Mouse (Mus musculus): ENCODE measurements around the gene 1810043G02Rik. TPM values are rescaled to one million over a fixed set of nuclear protein-coding genes. Genes with fewer than 3 reads are reported as not detected.

1810043G02Rik gene
- polyA plus RNA-seq (2015; fragmentation: Nextera tagmentation; extraction: Ambion mirVana) = 14.8 and 17.2 TPM in 2 replicates

DNA sequence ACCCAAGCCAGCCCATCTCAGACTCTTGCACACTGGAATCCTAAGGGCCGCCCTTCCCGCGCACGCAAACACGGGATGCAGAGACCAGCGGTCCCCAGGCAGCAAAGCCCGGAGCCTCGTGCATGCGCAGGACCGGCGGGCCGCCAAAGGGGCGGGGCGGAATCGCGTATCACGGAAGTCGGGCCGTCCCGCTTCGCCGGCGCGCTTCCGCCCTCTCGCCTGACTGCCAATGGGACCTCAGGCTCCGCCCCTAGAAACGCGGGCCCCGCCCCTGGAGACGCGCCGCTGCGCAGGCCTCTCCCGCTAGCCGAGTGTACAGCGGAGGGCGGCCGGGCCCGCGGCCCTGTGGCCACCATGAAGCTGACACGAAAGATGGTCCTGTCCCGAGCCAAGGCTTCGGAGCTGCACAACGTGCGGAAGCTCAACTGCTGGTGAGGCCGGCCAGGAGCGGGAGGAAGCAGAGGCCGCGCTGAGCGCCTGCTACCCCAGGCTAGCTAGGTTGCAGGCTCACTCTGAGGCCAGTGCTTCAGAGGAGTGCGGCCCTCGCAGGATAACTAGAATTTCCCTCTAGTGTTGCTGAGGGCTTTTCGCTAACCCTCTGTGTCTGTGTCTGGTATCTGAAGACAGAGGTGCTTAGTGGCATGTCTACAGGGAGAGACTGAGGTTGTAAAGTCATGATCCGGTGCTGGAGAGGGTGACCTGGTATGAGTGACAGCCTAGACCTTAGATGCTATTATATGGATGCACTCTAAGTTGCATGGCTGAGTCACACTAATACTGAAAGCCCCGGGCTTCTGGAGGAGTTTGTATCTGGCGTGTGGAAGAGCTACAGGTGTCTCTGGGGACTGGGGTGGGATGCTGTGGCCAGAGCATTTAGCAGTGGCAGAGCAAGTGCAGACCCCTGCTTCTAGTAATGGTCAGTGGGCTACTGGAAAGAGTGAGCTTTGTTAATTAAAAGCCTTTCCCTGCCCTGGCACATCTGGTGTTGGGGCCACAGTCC is at the start of gene 1810043G02Rik:
Gene 1810043G02Rik, plus strand, starts transcription at position 174 of the 1,000 bp plus-strand sequence.

DNA sequence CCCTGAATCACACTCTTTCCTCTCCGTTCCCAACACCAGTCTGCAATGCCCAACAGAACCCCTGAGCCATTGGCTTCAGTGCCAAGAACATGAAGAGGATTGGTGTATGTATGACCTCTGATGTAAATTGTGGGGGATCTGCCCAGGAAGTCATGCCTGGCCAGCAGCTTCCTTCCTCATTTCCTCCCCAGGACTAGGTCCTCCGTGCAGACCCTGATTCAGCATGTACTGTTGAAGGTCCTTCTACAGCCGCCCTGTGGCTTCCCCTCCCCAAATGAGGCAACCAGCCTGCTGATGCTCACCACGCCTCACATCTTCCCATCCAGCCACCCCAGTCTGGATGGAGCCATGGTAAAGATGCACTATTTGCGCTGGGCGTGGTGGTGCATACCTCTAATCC is 7.8 kb upstream of the 1810043G02Rik start, which contains the start of gene Trpm2:
Gene Trpm2, minus strand, starts transcription at position 83 of the 400 bp plus-strand sequence.

DNA sequence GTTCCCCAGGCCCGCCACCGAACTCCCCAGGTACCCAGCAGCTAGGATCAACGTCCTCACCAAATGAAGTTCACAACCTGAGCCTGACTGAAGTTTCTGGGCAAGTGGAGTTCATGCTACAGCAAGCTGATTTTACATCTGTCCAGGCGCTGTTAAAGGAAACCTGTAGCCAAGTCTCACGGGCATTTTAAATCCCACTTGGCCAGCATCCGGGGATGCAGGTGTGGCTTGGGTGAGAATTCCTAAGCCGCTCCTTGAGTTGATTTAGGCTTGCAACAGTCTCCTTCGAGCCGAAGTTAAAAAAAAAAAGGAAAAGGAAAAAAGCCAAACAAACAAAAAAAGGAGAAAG is 31.6 kb downstream of the 1810043G02Rik start, which contains the start of gene Pfkl:
Gene Pfkl, minus strand, starts transcription at position 139 of the 349 bp plus-strand sequence.

Other genes starting within 250 kb of the 1810043G02Rik start
- not detected in 2 replicates for gene Gm18596, start 235.9 kb upstream of the 1810043G02Rik start, polyA plus RNA-seq (2015; fragmentation: Nextera tagmentation; extraction: Ambion mirVana)
- gene Gm9736, start 227.2 kb upstream of the 1810043G02Rik start, polyA plus RNA-seq (2015; fragmentation: Nextera tagmentation; extraction: Ambion mirVana) = not detected in 2 replicates
- not detected in 2 replicates for gene Gm3233, start 218.8 kb upstream of the 1810043G02Rik start, polyA plus RNA-seq (2015; fragmentation: Nextera tagmentation; extraction: Ambion mirVana)
- gene Gm3238, start 207.2 kb upstream of the 1810043G02Rik start, polyA plus RNA-seq (2015; fragmentation: Nextera tagmentation; extraction: Ambion mirVana) = not detected in 2 replicates
- not detected in 2 replicates for gene Gm7138, start 201.6 kb upstream of the 1810043G02Rik start, polyA plus RNA-seq (2015; fragmentation: Nextera tagmentation; extraction: Ambion mirVana)
- gene Gm3250, start 196.0 kb upstream of the 1810043G02Rik start, polyA plus RNA-seq (2015; fragmentation: Nextera tagmentation; extraction: Ambion mirVana) = not detected in 2 replicates
- not detected in 2 replicates for gene Gm7137, start 190.3 kb upstream of the 1810043G02Rik start, polyA plus RNA-seq (2015; fragmentation: Nextera tagmentation; extraction: Ambion mirVana)
- gene Gm9639, start 183.4 kb upstream of the 1810043G02Rik start, polyA plus RNA-seq (2015; fragmentation: Nextera tagmentation; extraction: Ambion mirVana) = not detected in 2 replicates
- gene Gm19668, start 179.4 kb upstream of the 1810043G02Rik start, polyA plus RNA-seq (2015; fragmentation: Nextera tagmentation; extraction: Ambion mirVana) = not detected in 2 replicates
- not detected in 2 replicates for gene Gm9507, start 166.7 kb upstream of the 1810043G02Rik start, polyA plus RNA-seq (2015; fragmentation: Nextera tagmentation; extraction: Ambion mirVana)
- not detected in 2 replicates for gene Gm2696, start 163.8 kb upstream of the 1810043G02Rik start, polyA plus RNA-seq (2015; fragmentation: Nextera tagmentation; extraction: Ambion mirVana)
- gene Krtap10-4, start 151.4 kb upstream of the 1810043G02Rik start, polyA plus RNA-seq (2015; fragmentation: Nextera tagmentation; extraction: Ambion mirVana) = not detected in 2 replicates
- not detected in 2 replicates for gene Krtap10-10, start 142.6 kb upstream of the 1810043G02Rik start, polyA plus RNA-seq (2015; fragmentation: Nextera tagmentation; extraction: Ambion mirVana)
- gene Gm36176, start 131.7 kb upstream of the 1810043G02Rik start, polyA plus RNA-seq (2015; fragmentation: Nextera tagmentation; extraction: Ambion mirVana) = not detected in 2 replicates
- not detected in 2 replicates for gene Gm10318, start 125.7 kb upstream of the 1810043G02Rik start, polyA plus RNA-seq (2015; fragmentation: Nextera tagmentation; extraction: Ambion mirVana)
- not detected in 2 replicates for gene Gm3285, start 116.5 kb upstream of the 1810043G02Rik start, polyA plus RNA-seq (2015; fragmentation: Nextera tagmentation; extraction: Ambion mirVana)
- gene Lrrc3, start 76.0 kb upstream of the 1810043G02Rik start, polyA plus RNA-seq (2015; fragmentation: Nextera tagmentation; extraction: Ambion mirVana) = 7.1 and 7.6 TPM in 2 replicates
- gene Trpm2, start 8.0 kb upstream of the 1810043G02Rik start, polyA plus RNA-seq (2015; fragmentation: Nextera tagmentation; extraction: Ambion mirVana) = 0.27 and 0.58 TPM in 2 replicates
- gene Pfkl, start 31.6 kb downstream of the 1810043G02Rik start, polyA plus RNA-seq (2015; fragmentation: Nextera tagmentation; extraction: Ambion mirVana) = 83.0 and 103 TPM in 2 replicates
- gene Dnmt3l, start 63.4 kb downstream of the 1810043G02Rik start, polyA plus RNA-seq (2015; fragmentation: Nextera tagmentation; extraction: Ambion mirVana) = 8.0 and 8.3 TPM in 2 replicates
- 0.53 and 0.64 TPM in 2 replicates for gene Aire, start 65.1 kb downstream of the 1810043G02Rik start, polyA plus RNA-seq (2015; fragmentation: Nextera tagmentation; extraction: Ambion mirVana)
- 8.8 and 9.1 TPM in 2 replicates for gene Icosl, start 90.8 kb downstream of the 1810043G02Rik start, polyA plus RNA-seq (2015; fragmentation: Nextera tagmentation; extraction: Ambion mirVana)
- 25.5 and 26.9 TPM in 2 replicates for gene D10Jhu81e, start 191.3 kb downstream of the 1810043G02Rik start, polyA plus RNA-seq (2015; fragmentation: Nextera tagmentation; extraction: Ambion mirVana)
- gene Pwp2, start 206.6 kb downstream of the 1810043G02Rik start, polyA plus RNA-seq (2015; fragmentation: Nextera tagmentation; extraction: Ambion mirVana) = 7.1 and 7.9 TPM in 2 replicates